Mouse (Mus musculus) liver, embryonic 13.5 days (tissue): ENCODE results near the gene Ybx2. TPM values are rescaled to one million over a fixed set of nuclear protein-coding genes. Genes with fewer than 3 reads are reported as not detected.
A peak's percentile ranks its signal among the peaks of the same experiment; 100 is the strongest.

Experiments
- ATAC-seq: fragments of 200-750 bp; cut with Nextera tagmentation; 2 replicates; pipeline ENCODE4 v1.8.0; 2017; ENCODE audit warnings: low read depth, mild to moderate bottlenecking, moderate number of reproducible peaks, moderate library complexity
- DNase-seq: peaks from one replicate; pipeline ENCODE4 v3.0.0; 2022
- H3K27ac ChIP-seq: fragments of 300-500 bp; sonication (generic); 2 replicates; pipeline ENCODE4 v1.5.1; 2015; ENCODE audit warnings: moderate library complexity, mild to moderate bottlenecking, inconsistent platforms
- H3K27me3 ChIP-seq: fragments of 300-500 bp; sonication (generic); 2 replicates; pipeline ENCODE4 v1.6.1; 2015; ENCODE audit warnings: mild to moderate bottlenecking, inconsistent platforms
- H3K36me3 ChIP-seq: fragments of 300-500 bp; sonication (generic); 2 replicates; pipeline ENCODE4 v1.6.1; 2015; ENCODE audit warnings: mild to moderate bottlenecking, inconsistent platforms
- H3K4me1 ChIP-seq: fragments of 300-500 bp; sonication (generic); replicated peaks from 2 replicates; pipeline ENCODE4 v1.6.1; 2015; ENCODE audit warnings: inconsistent platforms
- H3K4me2 ChIP-seq: fragments of 300-500 bp; sonication (generic); 2 replicates; pipeline ENCODE4 v1.6.1; 2015; ENCODE audit warnings: inconsistent platforms, mild to moderate bottlenecking, moderate library complexity
- H3K4me3 ChIP-seq: fragments of 300-500 bp; sonication (generic); replicated peaks from 2 replicates; pipeline ENCODE4 v1.5.1; 2015; ENCODE audit warnings: mild to moderate bottlenecking, inconsistent platforms
- H3K9ac ChIP-seq: fragments of 300-500 bp; sonication (generic); 2 replicates; pipeline ENCODE4 v1.6.1; 2015; ENCODE audit warnings: mild to moderate bottlenecking, inconsistent platforms
- H3K9me3 ChIP-seq: fragments of 300-500 bp; sonication (generic); replicated peaks from 2 replicates; pipeline ENCODE4 v1.6.1; 2016; ENCODE audit warnings: inconsistent platforms
- WGBS: fragments of 180-500 bp; shearing (Covaris S2); methylation state at CpG from one replicate; pipeline ENCODE4 v1.1.7; 2015; ENCODE audit not compliant: insufficient replicate concordance; 5-methylcytosine and 5-hydroxymethylcytosine counted together
- polyA plus RNA-seq: library from polyadenylated mRNA; unstranded; fragments of >200 nt; fragmentation: Nextera tagmentation; extraction: Ambion mirVana; gene quantifications from 2 replicates; pipeline ENCODE4 v1.2.1, GENCODE M21; 2015

Gene Ybx2
- polyA plus RNA-seq, 1 experiment from 2014 or later = 0.30 TPM

DNA sequence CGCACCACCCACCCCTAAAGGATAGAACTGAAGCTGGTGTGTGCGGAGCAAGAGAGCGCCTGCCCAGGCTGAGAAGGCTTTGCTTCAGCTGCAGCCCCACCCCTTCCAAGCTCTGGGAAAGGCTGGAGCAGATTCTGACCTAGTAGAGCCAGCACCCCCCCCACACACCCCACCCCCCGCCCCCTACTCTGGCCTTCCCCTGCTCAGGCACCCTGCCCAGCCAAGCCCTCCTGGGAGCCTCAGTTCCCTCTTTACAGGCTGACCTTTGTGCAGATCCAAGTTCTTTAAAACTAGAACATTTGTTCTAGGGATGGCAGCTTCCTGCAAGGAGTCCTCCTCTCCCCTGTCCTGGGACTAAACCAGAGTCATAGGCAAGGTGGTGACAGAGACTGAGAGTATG lies 1.8 kb downstream of the Ybx2 start:
- Histone ChIP-seq H3K36me3 (peaks cover 6% of the 10 kb centered on the region), H3K4me1 (peaks cover 35% of the 10 kb centered on the region), H3K27me3 (peaks cover 80% of the 10 kb centered on the region), H3K27ac (no peak overlapping the region), H3K4me3 (no peak overlapping the region), H3K4me2 (no peak overlapping the region), H3K9ac (no peak overlapping the region), H3K9me3 (no peaks in the 10 kb centered on the region)
- WGBS = 47% methylated on average over 3 of the region's 4 CpGs
- DNase-seq (no peak), ATAC-seq (no peak)

GRCm38 (mm10) chr11:69937834-69938233 lies 2.2 kb downstream of the Ybx2 start:
- Histone ChIP-seq H3K36me3 (peaks cover 10% of the 10 kb centered on the region), H3K9ac (no peak overlapping the region), H3K27ac (no peak overlapping the region), H3K27me3 (peaks cover 84% of the 10 kb centered on the region), H3K4me2 (no peak overlapping the region), H3K4me3 (no peak overlapping the region), H3K9me3 (no peaks in the 10 kb centered on the region), H3K4me1 (peaks cover 37% of the 10 kb centered on the region)
- 55% methylated on average over 5 of the region's 5 CpGs for WGBS
- ATAC-seq (no peak), DNase-seq (no peak)

- WGBS = 27% methylated on average over 9 of the region's 9 CpGs
- Histone ChIP-seq H3K4me3 (no peak overlapping the region), H3K27ac (no peak overlapping the region), H3K4me2 (no peak overlapping the region), H3K4me1 (peaks cover 43% of the 10 kb centered on the region), H3K9ac (no peak overlapping the region), H3K9me3 (no peaks in the 10 kb centered on the region), H3K27me3 (peaks cover 90% of the 10 kb centered on the region), H3K36me3 (peaks cover 16% of the 10 kb centered on the region)
- DNase-seq (no peak), ATAC-seq (no peak)
Observed at GRCm38 (mm10) chr11:69938401-69938979, 2.9 kb downstream of the Ybx2 start.

GRCm38 (mm10) chr11:69939181-69939580 lies 3.6 kb downstream of the Ybx2 start:
- ATAC-seq (no peak), DNase-seq (no peak)
- 39% methylated on average over 5 of the region's 5 CpGs for WGBS
- H3K4me3 ChIP-seq = no peak overlapping the region
- no peak overlapping the region for H3K9ac ChIP-seq
- peaks cover 95% of the 10 kb centered on the region for H3K27me3 ChIP-seq
- H3K9me3 ChIP-seq = no peaks in the 10 kb centered on the region
- H3K4me2 ChIP-seq = no peak overlapping the region
- no peak overlapping the region for H3K27ac ChIP-seq
- H3K4me1 ChIP-seq = peaks cover 48% of the 10 kb centered on the region
- H3K36me3 ChIP-seq = peaks cover 23% of the 10 kb centered on the region

DNA sequence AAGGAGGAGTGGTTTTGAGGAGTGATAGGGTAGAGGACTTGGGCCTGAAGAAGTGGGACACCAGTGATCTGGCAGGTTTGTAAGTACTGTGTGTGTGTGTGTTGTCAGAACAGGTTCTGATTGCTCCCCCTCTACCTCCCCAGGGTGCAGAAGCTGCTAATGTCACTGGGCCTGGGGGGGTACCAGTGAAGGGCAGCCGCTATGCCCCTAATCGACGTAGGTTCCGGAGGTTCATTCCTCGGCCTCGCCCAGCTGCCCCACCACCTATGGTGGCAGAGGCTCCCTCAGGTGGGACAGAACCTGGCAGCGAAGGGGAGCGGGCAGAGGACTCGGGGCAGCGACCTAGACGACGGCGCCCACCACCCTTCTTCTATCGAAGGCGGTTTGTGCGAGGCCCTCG lies 4.1 kb downstream of the Ybx2 start:
- ATAC-seq (no peak), DNase-seq (no peak)
- Histone ChIP-seq H3K9ac (no peak overlapping the region), H3K27ac (no peak overlapping the region), H3K27me3 (peaks cover 95% of the 10 kb centered on the region), H3K4me2 (no peak overlapping the region), H3K4me1 (peaks cover 48% of the 10 kb centered on the region), H3K9me3 (no peaks in the 10 kb centered on the region), H3K4me3 (no peak overlapping the region), H3K36me3 (peaks cover 29% of the 10 kb centered on the region)
- WGBS = 86% methylated on average over 17 of the region's 17 CpGs

- no peak overlapping the region for H3K4me2 ChIP-seq
- no peak for ATAC-seq
- no peaks in the 10 kb centered on the region for H3K9me3 ChIP-seq
- H3K9ac ChIP-seq = no peak overlapping the region
- H3K27me3 ChIP-seq = peaks cover 90% of the 10 kb centered on the region
- peaks cover 48% of the 10 kb centered on the region for H3K4me1 ChIP-seq
- no peak overlapping the region for H3K27ac ChIP-seq
- 80% methylated on average over 4 of the region's 4 CpGs for WGBS
- peaks cover 41% of the 10 kb centered on the region for H3K36me3 ChIP-seq
- no peak overlapping the region for H3K4me3 ChIP-seq
- DNase-seq = no peak
Observed at GRCm38 (mm10) chr11:69940962-69941361, 5.4 kb downstream of the Ybx2 start.

GRCm38 (mm10) chr11:69945216-69945615 lies 9.6 kb downstream of the Ybx2 start:
- no peak for DNase-seq
- Histone ChIP-seq H3K9me3 (no peaks in the 10 kb centered on the region), H3K4me1 (peaks cover 60% of the 10 kb centered on the region), H3K36me3 (peaks cover 41% of the 10 kb centered on the region), H3K27me3 (peaks cover 58% of the 10 kb centered on the region), H3K27ac (peak overlapping the region; percentile 93), H3K9ac (peak overlapping the region; percentile 87), H3K4me3 (peak overlapping the region; percentile 78), H3K4me2 (peak overlapping the region; percentile 95)
- ATAC-seq = no peak
- WGBS = 66% methylated on average over 13 of the region's 13 CpGs

DNA sequence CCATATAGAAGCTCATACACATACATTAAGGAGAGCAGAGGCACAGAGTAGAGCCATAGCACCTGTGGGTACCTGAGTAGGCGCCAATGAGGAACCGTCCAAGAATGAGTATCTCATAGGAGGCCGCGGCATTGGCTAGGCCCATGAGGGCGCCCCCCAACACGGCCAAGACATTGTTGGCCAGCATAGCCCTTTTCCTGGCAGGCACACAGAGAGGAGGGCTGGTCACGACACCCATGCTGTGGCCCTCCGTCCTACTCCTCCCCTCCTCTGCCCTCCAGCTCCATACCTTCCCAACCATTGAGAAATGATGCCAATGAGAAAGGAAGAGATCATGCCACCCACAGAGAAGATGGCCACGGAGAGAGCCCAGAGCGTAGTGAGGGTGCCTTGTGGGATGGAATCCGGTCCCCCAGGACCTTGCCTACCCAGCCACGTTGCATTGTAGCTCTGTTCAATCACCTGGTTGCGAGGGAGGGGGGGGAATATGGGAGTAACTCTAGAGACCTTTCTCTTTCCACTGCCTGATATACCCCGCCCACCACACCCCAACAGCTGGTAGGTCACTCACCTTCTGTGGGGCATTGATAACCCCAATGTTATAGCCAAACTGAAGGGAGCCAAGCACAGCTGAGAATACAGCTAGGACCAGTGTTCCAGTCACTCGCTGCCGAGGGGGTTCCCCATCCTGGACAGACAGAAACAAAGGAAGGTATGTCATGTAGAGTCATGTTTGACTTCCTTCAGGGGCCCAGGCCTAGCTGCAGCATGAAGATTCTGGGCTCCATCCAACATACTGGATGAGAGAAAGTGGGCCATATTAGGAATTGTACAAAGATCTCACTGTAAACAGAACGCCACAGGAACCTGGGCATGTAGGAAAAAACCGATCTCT lies 10.6 kb downstream of the Ybx2 start:
- H3K4me2 ChIP-seq = peak overlapping the region; percentile 95
- peak overlapping the region; percentile 93 for H3K27ac ChIP-seq
- H3K36me3 ChIP-seq = peaks cover 41% of the 10 kb centered on the region
- H3K4me3 ChIP-seq = peak overlapping the region; percentile 78
- ATAC-seq (peak; percentile 82), DNase-seq (peak; percentile 64)
- H3K9me3 ChIP-seq = no peaks in the 10 kb centered on the region
- peak overlapping the region; percentile 87 for H3K9ac ChIP-seq
- WGBS = 64% methylated on average over 18 of the region's 18 CpGs
- peaks cover 59% of the 10 kb centered on the region for H3K27me3 ChIP-seq
- H3K4me1 ChIP-seq = peaks cover 60% of the 10 kb centered on the region

- Histone ChIP-seq H3K4me2 (peak overlapping the region; percentile 95), H3K9ac (peak overlapping the region; percentile 87), H3K4me3 (peak overlapping the region; percentile 78), H3K9me3 (no peaks in the 10 kb centered on the region), H3K36me3 (peaks cover 34% of the 10 kb centered on the region), H3K4me1 (peaks cover 60% of the 10 kb centered on the region), H3K27me3 (peaks cover 59% of the 10 kb centered on the region), H3K27ac (peak overlapping the region; percentile 93)
- WGBS = 16% methylated on average over 29 of the region's 29 CpGs
- DNase-seq (no peak), ATAC-seq (no peak)
Observed at GRCm38 (mm10) chr11:69947337-69948065, 11.9 kb downstream of the Ybx2 start.

DNA sequence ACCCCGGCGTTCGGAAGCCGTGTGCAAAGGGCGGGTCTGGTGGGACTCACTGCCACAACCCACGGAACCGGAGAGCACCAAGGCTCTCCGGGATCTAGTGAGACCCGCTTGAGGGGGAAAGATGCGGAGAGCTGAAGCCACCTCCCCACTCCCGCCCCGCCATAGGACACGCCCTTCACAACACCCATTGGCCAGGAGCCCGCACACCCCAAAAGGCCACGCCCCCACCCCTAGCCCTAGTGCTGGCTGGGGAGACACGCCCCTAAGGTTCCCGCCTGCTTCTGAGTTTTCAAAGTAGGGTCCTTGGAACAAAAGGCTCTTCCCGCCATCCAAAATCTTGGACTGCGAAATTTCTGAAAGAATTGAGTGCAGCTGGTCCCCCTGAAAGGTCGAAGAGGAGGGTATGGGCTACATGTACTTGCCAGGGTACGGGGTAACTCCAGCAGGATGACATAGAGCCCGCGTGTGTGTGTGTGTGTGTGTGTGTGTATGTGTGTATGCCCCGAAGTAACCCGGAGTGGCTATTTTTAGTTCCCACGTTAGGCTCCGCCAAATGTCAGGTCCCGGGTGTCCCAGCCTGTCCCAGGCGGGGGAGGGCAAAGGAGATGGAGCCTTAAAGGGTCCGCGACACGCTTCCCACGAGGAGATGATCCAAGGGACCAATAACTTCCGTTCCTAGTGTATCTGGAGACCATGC lies 12.6 kb downstream of the Ybx2 start, which contains the start of gene Slc2a4:
TSS of gene Slc2a4 (minus strand) at position 123 of the 697 bp plus-strand sequence.
- H3K27ac ChIP-seq = peak within 1 kb of the TSS; percentile 93
- H3K36me3 ChIP-seq = peaks cover 27% of the 10 kb centered on the region
- H3K4me3 ChIP-seq = peak within 1 kb of the TSS; percentile 78
- DNase-seq (peak; percentile 96), ATAC-seq (peak; percentile 86)
- no peaks in the 10 kb centered on the region for H3K9me3 ChIP-seq
- H3K4me1 ChIP-seq = peaks cover 56% of the 10 kb centered on the region
- WGBS = 1% methylated on average over 34 of the region's 34 CpGs
- peak within 1 kb of the TSS; percentile 87 for H3K9ac ChIP-seq
- H3K4me2 ChIP-seq = peak within 1 kb of the TSS; percentile 95
- H3K27me3 ChIP-seq = peaks cover 55% of the 10 kb centered on the region

GRCm38 (mm10) chr11:69948763-69949150 lies 13.2 kb downstream of the Ybx2 start:
- Histone ChIP-seq H3K9me3 (no peaks in the 10 kb centered on the region), H3K4me1 (peaks cover 59% of the 10 kb centered on the region), H3K9ac (peak overlapping the region; percentile 77), H3K4me3 (peak overlapping the region; percentile 78), H3K4me2 (peak overlapping the region; percentile 95), H3K27me3 (peaks cover 54% of the 10 kb centered on the region), H3K27ac (peak overlapping the region; percentile 87), H3K36me3 (peaks cover 22% of the 10 kb centered on the region)
- DNase-seq (peak; percentile 81), ATAC-seq (peak; percentile 35)
- 2% methylated on average over 14 of the region's 14 CpGs for WGBS
